Comparison of ENCODE assay signal across 15 mouse cellular contexts in the genomic region with DNA sequence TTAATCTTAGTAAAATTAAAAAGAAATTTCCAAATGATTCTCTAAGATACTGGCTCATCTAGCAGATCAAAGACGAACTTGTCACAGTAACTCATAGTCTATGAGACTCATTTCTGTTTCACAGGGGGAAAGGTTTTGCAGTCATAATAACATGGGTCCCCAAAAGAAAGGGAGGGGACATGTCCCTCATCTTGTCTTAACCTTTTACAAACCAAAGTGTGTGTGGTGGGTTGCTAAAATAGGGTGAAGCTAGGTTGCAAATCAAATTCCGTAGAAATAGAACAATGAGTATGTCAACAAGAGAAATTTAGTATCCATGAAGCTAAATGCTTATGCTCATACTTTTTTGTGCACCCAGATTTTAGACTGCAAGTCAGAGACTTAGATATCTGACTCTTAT.
A peak's percentile ranks its signal among the peaks of the same experiment; 100 is the strongest.
DNase-seq lines count a peak whose midpoint lies in the region; ATAC-seq lines count a peak whose summit lies in the region.
"Had no signal": no experiment of that assay in that cellular context is flagged by ENCODE, and none has a peak within 500 bp of the region (broad histone marks: within the 10 kb centered on the region; RNA-seq: fewer than 3 reads in every experiment).

No protein-coding gene starts in this region.

- ATAC-seq in neural tube, embryonic 11.5 days (ENCODE audit: insufficient read depth, low FRiP score, low TSS enrichment), result no peak
- no peak for ATAC-seq in hindbrain, embryonic 14.5 days (ENCODE audit: low FRiP score)
- no peak for ATAC-seq in midbrain, embryonic 15.5 days (replicated peaks)
- ATAC-seq in megakaryocyte progenitor cell, adult 5-6 weeks (replicated peaks; ENCODE audit: poor library complexity), result no peak
- ATAC-seq: intestine, embryonic 16.5 days had no signal

- H3K4me1 ChIP-seq in neural tube, embryonic 11.5 days (ENCODE audit: control insufficient read depth, insufficient read depth, low read length), result peaks cover 50% of the 10 kb centered on the region
- peaks cover 75% of the 10 kb centered on the region for H3K4me1 ChIP-seq in hindbrain, embryonic 14.5 days (replicated peaks; ENCODE audit: control insufficient read depth, insufficient read depth, low read length)
- peaks cover 64% of the 10 kb centered on the region for H3K4me1 ChIP-seq in midbrain, embryonic 15.5 days

- H3K27ac ChIP-seq in neural tube, embryonic 11.5 days (ENCODE audit: low read depth, low read length), result no peak overlapping the region
- H3K27ac ChIP-seq in hindbrain, embryonic 14.5 days, result peak overlapping the region; percentile 92
- H3K27ac ChIP-seq in midbrain, embryonic 15.5 days, result peak overlapping the region; percentile 84
- H3K27ac ChIP-seq: embryonic facial prominence, embryonic 13.5 days; macrophage had no signal

- peaks cover 47% of the 10 kb centered on the region for H3K27me3 ChIP-seq in neural tube, embryonic 11.5 days (ENCODE audit: control insufficient read depth, insufficient read depth, low read length)
- H3K27me3 ChIP-seq in hindbrain, embryonic 14.5 days (ENCODE audit: control insufficient read depth, insufficient read depth, low read length), result peaks cover 19% of the 10 kb centered on the region
- H3K27me3 ChIP-seq in midbrain, embryonic 15.5 days (replicated peaks), result no peaks in the 10 kb centered on the region

- peak overlapping the region; percentile 12 for H3K4me2 ChIP-seq in neural tube, embryonic 11.5 days (ENCODE audit: low read depth)
- peak overlapping the region; percentile 73 for H3K4me2 ChIP-seq in hindbrain, embryonic 14.5 days (replicated peaks)
- peak overlapping the region; percentile 73 for H3K4me2 ChIP-seq in midbrain, embryonic 15.5 days
- H3K4me2 ChIP-seq: embryonic facial prominence, embryonic 13.5 days had no signal

- H3K4me3 ChIP-seq in neural tube, embryonic 11.5 days (ENCODE audit: low read depth, low read length), result 0 out of 2 replicates have a peak overlapping the region, but pooled peaks have one; percentile 2
- H3K4me3 ChIP-seq in hindbrain, embryonic 14.5 days (replicated peaks; ENCODE audit: low read length), result peak overlapping the region; percentile 65
- peak overlapping the region; percentile 67 for H3K4me3 ChIP-seq in midbrain, embryonic 15.5 days
- H3K4me3 ChIP-seq: embryonic facial prominence, embryonic 13.5 days; myocyte had no signal

- H3K9me3 ChIP-seq in neural tube, embryonic 11.5 days (ENCODE audit: control insufficient read depth, low read length), result no peaks in the 10 kb centered on the region
- no peaks in the 10 kb centered on the region for H3K9me3 ChIP-seq in hindbrain, embryonic 14.5 days (ENCODE audit: control insufficient read depth, low read length)
- H3K9me3 ChIP-seq in midbrain, embryonic 15.5 days, result no peaks in the 10 kb centered on the region
- H3K9me3 ChIP-seq: embryonic facial prominence, embryonic 13.5 days had no signal

- DNase-seq in neural tube, embryonic 11.5 days (ENCODE audit: low spot score), result no peak
- DNase-seq in neural tube, embryonic 10.5 days (ENCODE audit: extremely low spot score, low spot score), result no peak
- no peak for DNase-seq in hindbrain, embryonic 14.5 days (ENCODE audit: low spot score)
- no peak for DNase-seq in gastrocnemius, postnatal 25 days
- DNase-seq in thymus, postnatal 25 days, result no peak
- no peak for DNase-seq in left cerebral cortex, adult 18-20 months (ENCODE audit: low spot score in 2 of 2)
- DNase-seq: adrenal gland, postnatal 36 days; cerebellum, postnatal 25 days; thymus, adult 2 months had no signal

- no peak overlapping the region for H3K9ac ChIP-seq in neural tube, embryonic 11.5 days (ENCODE audit: low read length)
- H3K9ac ChIP-seq in hindbrain, embryonic 14.5 days, result peak overlapping the region; percentile 86
- H3K9ac ChIP-seq in midbrain, embryonic 15.5 days, result peak overlapping the region; percentile 47
- H3K9ac ChIP-seq: embryonic facial prominence, embryonic 13.5 days had no signal

- whole genome bisulfite sequencing in neural tube, embryonic 11.5 days, result 37% methylated on average over 2 of the region's 2 CpGs
- 22% methylated on average over 2 of the region's 2 CpGs for WGBS in hindbrain, embryonic 14.5 days
- 11% methylated on average over 2 of the region's 2 CpGs for WGBS in midbrain, embryonic 15.5 days

- H3K36me3 ChIP-seq in neural tube, embryonic 11.5 days (ENCODE audit: control insufficient read depth, insufficient read depth, low read length), result no peaks in the 10 kb centered on the region
- H3K36me3 ChIP-seq in hindbrain, embryonic 14.5 days (replicated peaks; ENCODE audit: control insufficient read depth, insufficient read depth), result peaks cover 7% of the 10 kb centered on the region
- 0 out of 2 replicates have a peak, but pooled peaks cover 3% of the 10 kb centered on the region for H3K36me3 ChIP-seq in midbrain, embryonic 15.5 days (replicated peaks)
- H3K36me3 ChIP-seq: embryonic facial prominence, embryonic 13.5 days had no signal

Comparison
In these comparisons a context has a peak if more than half of its experiments do, and no peak if none do; other contexts are left out.
1. H3K4me2 ChIP-seq: peak in every context shown above with its lines; median percentile 73 in hindbrain, embryonic 14.5 days; 73 in midbrain, embryonic 15.5 days; 12 in neural tube, embryonic 11.5 days.
2. H3K4me3 ChIP-seq: peak in every context shown above with its lines; median percentile 67 in midbrain, embryonic 15.5 days; 65 in hindbrain, embryonic 14.5 days; 2 in neural tube, embryonic 11.5 days.